ENCODE assay signal across 7 mouse cellular contexts in genomic region chr11:86807505-86807989, GRCm38 (mm10). TPM values are rescaled to one million over a fixed set of nuclear protein-coding genes. Genes with fewer than 3 reads are reported as not detected.
A peak's percentile ranks its signal among the peaks of the same experiment; 100 is the strongest.
DNase-seq lines count a peak whose midpoint lies in the region; ATAC-seq and TF ChIP-seq lines count a peak whose summit lies in the region.

Gene Dhx40 (minus strand): TSS chr11:86807746.

- no peaks in the 10 kb centered on the region for H3K9me3 ChIP-seq in embryonic facial prominence, embryonic 12.5 days
- H3K9me3 ChIP-seq in limb, embryonic 12.5 days = no peaks in the 10 kb centered on the region
- H3K9me3 ChIP-seq in midbrain, embryonic 15.5 days = no peaks in the 10 kb centered on the region

- H3K4me2 ChIP-seq in embryonic facial prominence, embryonic 12.5 days (replicated peaks) = peak within 1 kb of the TSS; percentile 69
- H3K4me2 ChIP-seq in limb, embryonic 12.5 days = peak within 1 kb of the TSS; percentile 68
- H3K4me2 ChIP-seq in midbrain, embryonic 15.5 days = peak within 1 kb of the TSS; percentile 59

- TF ChIP-seq CTCF in kidney, adult 2 months (conservative IDR thresholded peaks at IDR 0.05; ENCODE audit: insufficient read depth, insufficient read length, low read depth, low read length) = no peak
- no peak for TF ChIP-seq CTCF in spleen, adult 2 months (IDR thresholded peaks at IDR 0.05; ENCODE audit: extremely low read depth, insufficient read depth, insufficient read length, insufficient replicate concordance)

- peak; percentile 93 for DNase-seq in adrenal gland, postnatal 25 days
- DNase-seq in heart, adult 18-20 months = peak; percentile 92 to 94
- peak; percentile 95 for DNase-seq in kidney, adult 2 months
- DNase-seq in spleen, adult 2 months (ENCODE audit: low read depth in 1 of 2, low spot score in 2 of 2) = peak; percentile 76 to 85

- no peaks in the 10 kb centered on the region for H3K27me3 ChIP-seq in embryonic facial prominence, embryonic 12.5 days
- no peaks in the 10 kb centered on the region for H3K27me3 ChIP-seq in kidney, adult 2 months (replicated peaks; ENCODE audit: control insufficient read depth, insufficient read depth, low read length)
- no peaks in the 10 kb centered on the region for H3K27me3 ChIP-seq in limb, embryonic 12.5 days
- H3K27me3 ChIP-seq in midbrain, embryonic 15.5 days (replicated peaks) = no peaks in the 10 kb centered on the region
- no peaks in the 10 kb centered on the region for H3K27me3 ChIP-seq in spleen, adult 2 months (ENCODE audit: control insufficient read depth, insufficient read depth, low read length)

- TF ChIP-seq POLR2A in kidney, adult 2 months (IDR thresholded peaks at IDR 0.05; ENCODE audit: low read depth, low read length) = peak; percentile 10
- TF ChIP-seq POLR2A in spleen, adult 2 months (IDR thresholded peaks at IDR 0.05; ENCODE audit: low read depth, low read length) = peak; percentile 15; the same call in 1 of the 2 replicates

- peaks cover 6% of the 10 kb centered on the region; the same call in 1 of the 2 replicates for H3K36me3 ChIP-seq in embryonic facial prominence, embryonic 12.5 days
- H3K36me3 ChIP-seq in kidney, adult 2 months (ENCODE audit: control insufficient read depth, insufficient read depth, low read length) = no peaks in the 10 kb centered on the region; the same call in 1 of the 2 replicates
- H3K36me3 ChIP-seq in limb, embryonic 12.5 days = peaks cover 37% of the 10 kb centered on the region
- peaks cover 4% of the 10 kb centered on the region for H3K36me3 ChIP-seq in midbrain, embryonic 15.5 days (replicated peaks)
- H3K36me3 ChIP-seq in spleen, adult 2 months (ENCODE audit: control insufficient read depth, insufficient read depth, low read length) = peaks cover 12% of the 10 kb centered on the region

- peak; percentile 86 for ATAC-seq in embryonic facial prominence, embryonic 12.5 days (ENCODE audit: insufficient number of reproducible peaks, insufficient read depth, low FRiP score, low TSS enrichment)
- peak; percentile 93 for ATAC-seq in limb, embryonic 12.5 days (ENCODE audit: insufficient number of reproducible peaks, insufficient read depth, low FRiP score, low TSS enrichment, low read depth)
- peak; percentile 97 for ATAC-seq in midbrain, embryonic 15.5 days (replicated peaks)

- peaks cover 5% of the 10 kb centered on the region; the same call in 1 of the 2 replicates for H3K4me1 ChIP-seq in embryonic facial prominence, embryonic 12.5 days
- H3K4me1 ChIP-seq in kidney, adult 2 months (ENCODE audit: control insufficient read depth, insufficient read depth, low read length) = peaks cover 2% of the 10 kb centered on the region; the same call in 1 of the 2 replicates
- H3K4me1 ChIP-seq in limb, embryonic 12.5 days (replicated peaks) = peaks cover 9% of the 10 kb centered on the region; the same call in 1 of the 2 replicates
- H3K4me1 ChIP-seq in midbrain, embryonic 15.5 days = peaks cover 14% of the 10 kb centered on the region
- peaks cover 3% of the 10 kb centered on the region; the same call in 1 of the 2 replicates for H3K4me1 ChIP-seq in spleen, adult 2 months (ENCODE audit: control insufficient read depth, insufficient read depth, insufficient read length)

- peak within 1 kb of the TSS; percentile 83 for H3K9ac ChIP-seq in embryonic facial prominence, embryonic 12.5 days
- peak within 1 kb of the TSS; percentile 76 for H3K9ac ChIP-seq in limb, embryonic 12.5 days (replicated peaks)
- peak within 1 kb of the TSS; percentile 60 for H3K9ac ChIP-seq in midbrain, embryonic 15.5 days

- H3K4me3 ChIP-seq in embryonic facial prominence, embryonic 12.5 days = peak within 1 kb of the TSS; percentile 90
- peak within 1 kb of the TSS; percentile 85 for H3K4me3 ChIP-seq in kidney, adult 2 months (ENCODE audit: insufficient read depth, low read depth, low read length)
- peak within 1 kb of the TSS; percentile 93 for H3K4me3 ChIP-seq in limb, embryonic 12.5 days (replicated peaks)
- H3K4me3 ChIP-seq in midbrain, embryonic 15.5 days = peak within 1 kb of the TSS; percentile 97
- peak within 1 kb of the TSS; percentile 78 for H3K4me3 ChIP-seq in spleen, adult 2 months (ENCODE audit: extremely low read depth, insufficient read depth, insufficient read length)

- peak within 1 kb of the TSS; percentile 80 for H3K27ac ChIP-seq in embryonic facial prominence, embryonic 12.5 days
- peak within 1 kb of the TSS; percentile 17; the same call in 1 of the 2 replicates for H3K27ac ChIP-seq in kidney, adult 2 months (ENCODE audit: insufficient read depth, low read depth, low read length)
- peak within 1 kb of the TSS; percentile 83 for H3K27ac ChIP-seq in limb, embryonic 12.5 days
- H3K27ac ChIP-seq in midbrain, embryonic 15.5 days = peak within 1 kb of the TSS; percentile 85
- peak within 1 kb of the TSS; percentile 71 for H3K27ac ChIP-seq in spleen, adult 2 months (ENCODE audit: insufficient read depth, low read length)

- 6% methylated on average over 33 of the region's 40 CpGs for WGBS in embryonic facial prominence, embryonic 12.5 days
- 3% methylated on average over 40 of the region's 40 CpGs for WGBS in kidney, adult 2 months
- 5% methylated on average over 40 of the region's 40 CpGs for WGBS in limb, embryonic 12.5 days
- 5% methylated on average over 40 of the region's 40 CpGs for WGBS in midbrain, embryonic 15.5 days
- WGBS in spleen, adult 2 months = 7% methylated on average over 40 of the region's 40 CpGs

RNA-seq across cellular contexts. Expression of gene Dhx40, which starts in this region (rescaled TPM):
- total RNA-seq in adrenal gland, postnatal 25 days (2021) = 31.9 and 38.1 TPM in 2 replicates
- 29.0 and 31.2 TPM in 2 replicates for polyA plus RNA-seq in embryonic facial prominence, embryonic 12.5 days (2016; fragmentation: Nextera tagmentation; extraction: Ambion mirVana)
- 10 to 100 TPM; 15.0 to 16.8 TPM for total RNA-seq in heart, adult 18-20 months (2021)
- polyA plus RNA-seq in kidney, adult 2 months (2012; rRNA removed) = 6.5 and 10.0 TPM in 2 replicates
- polyA plus RNA-seq in limb, embryonic 12.5 days (2016; fragmentation: Nextera tagmentation; extraction: Ambion mirVana) = 36.4 and 39.7 TPM in 2 replicates
- 21.7 and 22.6 TPM in 2 replicates for polyA plus RNA-seq in midbrain, embryonic 15.5 days (2015; fragmentation: Nextera tagmentation; extraction: Ambion mirVana)
- polyA plus RNA-seq in spleen, adult 2 months (2012; rRNA removed) = 2.1 and 2.4 TPM in 2 replicates

Comparison
In these comparisons a context has a peak if more than half of its experiments do, and no peak if none do; other contexts are left out.
1. Peak in every context shown above with its lines: DNase-seq, ATAC-seq, H3K4me3 ChIP-seq and H3K27ac ChIP-seq.
2. H3K27ac ChIP-seq: peak in every context shown above with its lines; median percentile 85 in midbrain, embryonic 15.5 days; 83 in limb, embryonic 12.5 days; 80 in embryonic facial prominence, embryonic 12.5 days; 71 in spleen, adult 2 months; 17 in kidney, adult 2 months.